Mouse (Mus musculus) midbrain, embryonic 11.5 days (tissue): ENCODE data around the gene Aldh1a7. TPM values are rescaled to one million over a fixed set of nuclear protein-coding genes. Genes with fewer than 3 reads are reported as not detected.
A peak's percentile ranks its signal among the peaks of the same experiment; 100 is the strongest.

Experiments used
- ATAC-seq: fragments of 200-750 bp; cut with Nextera tagmentation; 2 replicates; pipeline ENCODE4 v1.8.0; 2017; ENCODE audit warnings: moderate TSS enrichment, moderate library complexity; ENCODE audit not compliant: low FRiP score
- DNase-seq: peaks from one replicate; pipeline ENCODE4 v3.0.0; 2015; ENCODE audit warnings: low spot score; ENCODE audit errors: missing footprints
- H3K27ac ChIP-seq: fragments of 300-500 bp; sonication (generic); 2 replicates; pipeline ENCODE4 v1.5.1; 2014; ENCODE audit warnings: low read depth, low read length
- H3K27me3 ChIP-seq: fragments of 300-500 bp; sonication (generic); 2 replicates; pipeline ENCODE4 v1.6.1; 2014; ENCODE audit warnings: mild to moderate bottlenecking, low read length, moderate library complexity, mixed read lengths; ENCODE audit not compliant: control insufficient read depth, insufficient read depth
- H3K36me3 ChIP-seq: fragments of 300-500 bp; sonication (generic); 2 replicates; pipeline ENCODE4 v1.6.1; 2014; ENCODE audit warnings: mild to moderate bottlenecking, low read length, moderate library complexity, mixed read lengths; ENCODE audit not compliant: control insufficient read depth, insufficient read depth
- H3K4me1 ChIP-seq: fragments of 300-500 bp; sonication (generic); 2 replicates; pipeline ENCODE4 v1.6.1; 2014; ENCODE audit warnings: low read length; ENCODE audit not compliant: control insufficient read depth, insufficient read depth
- H3K4me2 ChIP-seq: fragments of 300-500 bp; sonication (generic); 2 replicates; pipeline ENCODE4 v1.6.1; 2014; ENCODE audit warnings: mild to moderate bottlenecking, moderate library complexity
- H3K4me3 ChIP-seq: fragments of 300-500 bp; sonication (generic); 2 replicates; pipeline ENCODE4 v1.5.1; 2014; ENCODE audit warnings: low read depth, low read length
- H3K9ac ChIP-seq: fragments of 300-500 bp; sonication (generic); 2 replicates; pipeline ENCODE4 v1.6.1; 2014; ENCODE audit warnings: low read length
- H3K9me3 ChIP-seq: fragments of 300-500 bp; sonication (generic); 2 replicates; pipeline ENCODE4 v1.6.1; 2016; ENCODE audit warnings: low read length; ENCODE audit not compliant: control insufficient read depth
- WGBS: fragments of 180-500 bp; shearing (Covaris S2); extraction: QIAGEN DNeasy Blood & Tissue Kit; methylation state at CpG from one replicate; pipeline ENCODE4 v1.1.7; 2014; 5-methylcytosine and 5-hydroxymethylcytosine counted together
- polyA plus RNA-seq: library from polyadenylated mRNA; unstranded; fragments of >200 nt; fragmentation: Nextera tagmentation; extraction: Ambion mirVana; gene quantifications from 2 replicates; pipeline ENCODE4 v1.2.1, GENCODE M21; 2014

The Aldh1a7 gene
- polyA plus RNA-seq, 1 experiment from 2014 or later = 0.53 TPM

DNA sequence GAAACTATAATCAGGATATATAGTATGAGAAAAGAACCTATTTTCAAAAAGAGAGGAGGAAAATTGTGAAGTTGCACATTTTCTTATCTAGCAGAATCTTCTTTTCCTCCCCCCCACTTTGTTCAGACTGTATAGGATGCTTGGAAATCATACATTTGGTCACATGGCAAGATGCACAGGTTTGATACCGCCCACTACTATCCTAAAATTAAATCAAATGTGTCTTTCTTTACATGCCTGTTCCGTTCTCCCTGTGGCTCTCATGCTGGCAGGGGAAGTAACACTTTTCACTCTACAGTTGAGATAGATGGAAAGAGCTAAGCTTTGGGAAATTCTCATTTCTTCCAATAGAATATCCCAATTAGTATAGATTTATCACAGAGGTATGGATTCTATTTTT is 7.1 kb downstream of the Aldh1a7 start:
- Histone ChIP-seq H3K27ac (no peak overlapping the region), H3K4me2 (no peak overlapping the region), H3K4me3 (no peak overlapping the region), H3K9me3 (no peaks in the 10 kb centered on the region), H3K4me1 (no peaks in the 10 kb centered on the region), H3K36me3 (no peaks in the 10 kb centered on the region), H3K27me3 (no peaks in the 10 kb centered on the region), H3K9ac (no peak overlapping the region)
- DNase-seq = no peak
- ATAC-seq = no peak
- 87% methylated on average over 2 of the region's 2 CpGs for WGBS

DNA sequence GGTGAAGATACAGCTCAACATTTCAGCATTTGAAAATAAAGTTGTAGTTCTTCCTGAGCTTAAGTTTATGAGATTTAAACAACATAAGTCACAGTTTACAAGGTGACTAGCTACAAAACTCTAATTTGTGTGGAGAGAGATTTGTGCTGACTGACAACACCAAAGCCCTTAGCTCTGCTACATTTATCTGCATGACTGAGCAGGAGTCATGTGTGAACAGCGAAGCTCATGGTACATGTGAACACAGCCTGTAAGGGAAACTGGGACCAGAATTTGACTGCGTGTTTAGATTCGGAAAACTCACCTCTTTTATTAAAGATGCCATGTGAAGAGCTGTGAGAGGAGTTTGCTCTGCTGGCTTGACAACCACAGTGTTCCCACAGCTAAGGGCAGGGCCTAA is 11.7 kb downstream of the Aldh1a7 start:
- Histone ChIP-seq H3K4me3 (no peak overlapping the region), H3K9ac (no peak overlapping the region), H3K9me3 (no peaks in the 10 kb centered on the region), H3K36me3 (no peaks in the 10 kb centered on the region), H3K4me2 (no peak overlapping the region), H3K27ac (no peak overlapping the region), H3K27me3 (no peaks in the 10 kb centered on the region), H3K4me1 (no peaks in the 10 kb centered on the region)
- ATAC-seq = no peak
- WGBS = 82% methylated on average over 3 of the region's 3 CpGs
- DNase-seq = no peak

DNA sequence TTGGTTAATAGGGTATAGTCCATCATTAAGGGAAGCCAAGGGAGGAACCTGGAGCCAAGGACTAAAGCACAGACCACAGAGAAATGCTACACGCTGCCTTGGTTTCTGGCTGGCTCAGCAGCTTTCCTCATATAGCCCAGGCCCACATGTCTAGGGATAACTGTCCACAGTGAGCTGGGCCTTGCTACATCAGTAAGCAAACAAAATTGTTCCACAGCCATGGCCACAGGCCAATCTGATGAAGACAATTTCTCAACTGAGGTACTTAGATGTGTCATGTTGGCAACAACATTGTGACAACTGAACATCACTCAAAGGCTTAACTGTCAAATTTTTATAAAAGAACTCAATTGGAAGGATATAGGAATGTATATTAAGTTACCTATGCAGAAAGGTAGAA is 12.3 kb downstream of the Aldh1a7 start:
- Histone ChIP-seq H3K36me3 (no peaks in the 10 kb centered on the region), H3K9ac (no peak overlapping the region), H3K4me1 (no peaks in the 10 kb centered on the region), H3K4me2 (no peak overlapping the region), H3K27me3 (no peaks in the 10 kb centered on the region), H3K9me3 (no peaks in the 10 kb centered on the region), H3K27ac (no peak overlapping the region), H3K4me3 (no peak overlapping the region)
- 100% methylated on average over 1 of the region's 1 CpGs for WGBS
- DNase-seq (no peak), ATAC-seq (no peak)

DNA sequence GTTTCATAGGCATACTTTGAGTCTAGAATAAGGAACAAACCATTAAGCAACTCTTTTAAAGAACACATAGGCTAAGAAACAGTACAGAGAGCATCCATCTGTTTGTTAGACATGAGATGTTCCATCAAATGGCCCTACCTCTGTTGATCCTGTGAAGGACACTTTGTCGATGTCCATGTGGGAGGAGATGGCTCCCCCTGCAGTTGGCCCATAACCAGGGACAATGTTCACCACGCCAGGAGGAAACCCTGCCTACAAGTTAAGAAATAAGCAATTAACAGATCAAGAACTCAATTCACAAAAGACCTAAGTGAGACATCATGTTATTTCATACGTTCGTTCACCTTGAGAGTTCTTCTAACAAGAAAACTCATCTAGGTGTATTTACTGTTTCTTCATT is 12.8 kb downstream of the Aldh1a7 start:
- H3K27me3 ChIP-seq = no peaks in the 10 kb centered on the region
- H3K36me3 ChIP-seq = no peaks in the 10 kb centered on the region
- DNase-seq (no peak), ATAC-seq (no peak)
- no peaks in the 10 kb centered on the region for H3K9me3 ChIP-seq
- H3K4me2 ChIP-seq = no peak overlapping the region
- H3K27ac ChIP-seq = no peak overlapping the region
- H3K4me3 ChIP-seq = no peak overlapping the region
- WGBS = 92% methylated on average over 4 of the region's 4 CpGs
- no peaks in the 10 kb centered on the region for H3K4me1 ChIP-seq
- no peak overlapping the region for H3K9ac ChIP-seq

DNA sequence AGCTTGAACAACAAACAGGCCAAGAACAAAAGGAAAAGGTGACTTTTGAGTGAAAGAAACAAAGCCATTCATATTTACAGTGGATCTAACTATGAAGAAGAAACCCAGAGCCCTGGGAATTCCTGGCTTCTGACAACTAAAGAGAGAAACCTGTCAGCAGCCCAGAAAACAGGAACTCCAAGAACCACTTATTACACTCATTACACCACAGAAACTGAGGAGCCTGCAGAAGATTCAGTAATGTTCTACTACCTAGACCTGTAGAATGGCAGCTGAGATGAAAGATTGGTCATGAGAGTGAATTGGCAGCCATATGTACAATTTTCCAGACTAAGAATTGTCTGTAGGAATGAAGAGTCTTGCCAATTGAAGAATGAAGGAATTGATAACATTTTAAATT is 20.2 kb downstream of the Aldh1a7 start:
- Histone ChIP-seq H3K9ac (no peak overlapping the region), H3K9me3 (no peaks in the 10 kb centered on the region), H3K27ac (no peak overlapping the region), H3K27me3 (no peaks in the 10 kb centered on the region), H3K4me3 (no peak overlapping the region), H3K4me2 (no peak overlapping the region), H3K4me1 (no peaks in the 10 kb centered on the region), H3K36me3 (no peaks in the 10 kb centered on the region)
- ATAC-seq (no peak), DNase-seq (no peak)

DNA sequence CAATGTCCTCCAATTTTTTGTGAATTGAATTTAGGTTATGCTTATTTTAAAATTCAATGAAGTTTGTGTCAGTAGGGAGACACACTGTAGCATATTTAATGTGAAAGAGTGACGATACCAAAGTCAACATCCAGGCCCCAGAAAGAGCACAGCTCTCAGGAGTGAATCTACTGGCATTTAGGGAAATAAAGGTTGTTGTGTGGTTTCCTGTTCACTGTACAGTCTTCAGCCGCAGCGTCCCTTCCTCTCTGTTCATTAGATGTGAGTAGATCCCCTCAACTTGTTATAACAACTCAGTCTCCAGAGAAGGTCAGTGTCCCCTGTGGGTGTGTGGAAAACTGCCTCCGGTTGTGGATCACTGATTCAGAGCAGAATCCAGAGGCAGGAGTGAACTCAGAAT is 20.6 kb downstream of the Aldh1a7 start:
- H3K27me3 ChIP-seq = no peaks in the 10 kb centered on the region
- no peak overlapping the region for H3K4me2 ChIP-seq
- no peak for DNase-seq
- no peaks in the 10 kb centered on the region for H3K36me3 ChIP-seq
- ATAC-seq = no peak
- no peaks in the 10 kb centered on the region for H3K9me3 ChIP-seq
- WGBS = 88% methylated on average over 4 of the region's 4 CpGs
- H3K27ac ChIP-seq = no peak overlapping the region
- no peaks in the 10 kb centered on the region for H3K4me1 ChIP-seq
- no peak overlapping the region for H3K9ac ChIP-seq
- H3K4me3 ChIP-seq = no peak overlapping the region

DNA sequence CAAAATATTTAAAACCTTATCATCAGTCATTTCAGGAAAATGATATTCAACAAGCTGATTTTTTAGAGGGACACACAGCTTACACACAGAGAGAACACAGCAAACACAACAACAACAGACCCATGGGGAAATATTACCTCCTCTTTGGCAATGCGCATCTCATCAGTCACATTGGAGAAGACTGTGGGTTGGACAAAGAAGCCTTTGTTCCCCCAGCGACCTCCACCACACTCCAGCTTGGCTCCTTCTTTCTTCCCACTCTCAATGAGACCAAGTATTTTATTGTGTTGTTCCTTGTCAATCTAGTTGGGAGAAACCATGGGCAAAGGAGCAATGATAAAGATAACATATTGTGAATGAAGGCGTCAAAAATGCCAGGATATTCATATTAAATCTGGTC is 25.3 kb downstream of the Aldh1a7 start:
- peak; percentile 83 for ATAC-seq
- Histone ChIP-seq H3K4me2 (no peak overlapping the region), H3K27ac (no peak overlapping the region), H3K9me3 (no peaks in the 10 kb centered on the region), H3K27me3 (no peaks in the 10 kb centered on the region), H3K4me3 (no peak overlapping the region), H3K4me1 (no peaks in the 10 kb centered on the region), H3K36me3 (no peaks in the 10 kb centered on the region), H3K9ac (no peak overlapping the region)
- WGBS = 41% methylated on average over 3 of the region's 3 CpGs
- DNase-seq = no peak

DNA sequence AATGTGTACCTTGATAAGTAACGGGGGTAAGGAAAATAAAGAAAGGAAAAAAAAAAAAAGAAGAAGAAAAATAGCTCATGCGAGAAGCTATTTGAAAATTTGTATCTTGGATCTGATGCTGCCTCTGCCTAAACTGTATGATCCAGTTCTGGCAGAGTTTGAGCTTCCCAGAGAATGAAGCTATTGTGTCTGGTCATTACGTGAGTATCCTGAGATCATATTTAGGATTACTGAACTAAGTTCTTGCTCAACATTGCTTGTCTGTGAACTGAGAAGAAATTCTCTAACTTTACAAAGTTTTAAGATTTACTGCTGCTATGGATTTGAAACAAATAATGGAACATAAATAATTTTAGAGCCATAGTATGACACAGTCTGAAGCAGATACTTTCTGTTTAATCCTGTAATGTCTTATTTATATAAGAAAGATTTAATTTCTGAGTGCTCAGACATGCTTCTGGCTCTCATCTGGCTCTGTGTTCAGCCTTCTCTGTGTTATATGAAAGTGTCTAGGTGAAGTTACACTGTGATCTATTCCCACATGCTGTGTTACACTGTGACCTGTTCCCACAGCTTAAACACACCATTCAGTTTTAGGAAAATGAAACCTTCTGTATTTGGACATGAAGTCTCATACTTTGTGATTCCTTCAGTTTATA is 49.5 kb downstream of the Aldh1a7 start:
- H3K27me3 ChIP-seq = no peaks in the 10 kb centered on the region
- no peak overlapping the region for H3K4me2 ChIP-seq
- H3K4me1 ChIP-seq = no peaks in the 10 kb centered on the region
- no peaks in the 10 kb centered on the region for H3K36me3 ChIP-seq
- H3K27ac ChIP-seq = no peak overlapping the region
- no peaks in the 10 kb centered on the region for H3K9me3 ChIP-seq
- 85% methylated on average over 3 of the region's 3 CpGs for WGBS
- no peak overlapping the region for H3K9ac ChIP-seq
- H3K4me3 ChIP-seq = no peak overlapping the region
- DNase-seq = no peak
- ATAC-seq = no peak

DNA sequence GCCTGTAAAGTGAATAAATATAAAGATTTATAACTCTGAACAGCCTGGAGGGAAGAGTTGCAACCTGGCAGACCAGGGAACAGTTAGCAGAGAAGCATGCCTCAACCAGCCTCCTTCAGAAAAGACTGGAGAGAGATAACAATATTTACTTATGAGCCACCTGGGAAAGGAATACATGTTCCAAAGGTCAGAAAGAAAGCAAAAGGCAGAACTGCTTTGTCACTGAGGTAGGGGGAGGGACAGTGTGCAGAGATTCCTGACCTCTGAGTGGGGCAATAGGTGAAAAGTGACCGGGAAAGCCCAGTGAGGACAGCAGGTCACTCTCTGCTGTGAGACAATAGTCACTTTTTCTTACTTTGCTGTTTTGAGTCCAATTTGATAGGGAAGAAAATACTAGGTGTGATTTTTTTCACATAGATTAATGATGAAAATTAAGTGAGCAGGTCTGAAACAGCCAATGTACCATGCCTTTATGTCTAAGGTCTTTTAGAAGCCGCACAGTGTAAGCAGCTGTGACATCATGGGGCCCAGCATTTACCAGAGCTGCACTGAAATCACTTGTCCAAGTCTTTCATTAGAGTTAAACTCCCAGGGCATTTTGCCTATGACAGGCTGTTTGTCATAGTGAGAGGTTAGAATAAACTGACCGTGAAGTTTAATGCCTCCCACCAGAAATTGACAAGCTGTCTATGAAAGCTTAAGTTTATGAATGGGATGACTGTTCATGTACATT is 73.1 kb downstream of the Aldh1a7 start:
- H3K4me2 ChIP-seq = no peak overlapping the region
- WGBS = 87% methylated on average over 3 of the region's 3 CpGs

More for the DNA sequence above, 73.1 kb downstream of the Aldh1a7 start:
- H3K9ac ChIP-seq = no peak overlapping the region
- no peaks in the 10 kb centered on the region for H3K27me3 ChIP-seq
- no peaks in the 10 kb centered on the region for H3K4me1 ChIP-seq
- no peak overlapping the region for H3K27ac ChIP-seq
- ATAC-seq (no peak), DNase-seq (no peak)
- no peak overlapping the region for H3K4me3 ChIP-seq
- no peaks in the 10 kb centered on the region for H3K36me3 ChIP-seq
- H3K9me3 ChIP-seq = no peaks in the 10 kb centered on the region
